Mouse (Mus musculus) hindbrain, embryonic 16.5 days (tissue): ENCODE data around the gene Scn11a. TPM values are rescaled to one million over a fixed set of nuclear protein-coding genes. Genes with fewer than 3 reads are reported as not detected.
A peak's percentile ranks its signal among the peaks of the same experiment; 100 is the strongest.

Experiments
- ATAC-seq: fragments of 200-750 bp; cut with Nextera tagmentation; 2 replicates; pipeline ENCODE4 v1.8.0; 2017; ENCODE audit warnings: moderate TSS enrichment, moderate library complexity
- H3K27ac ChIP-seq: fragments of 300-500 bp; sonication (generic); 2 replicates; pipeline ENCODE4 v1.5.1; 2014; ENCODE audit warnings: low read depth, mild to moderate bottlenecking, control low read depth, low read length, moderate library complexity
- H3K27me3 ChIP-seq: fragments of 300-500 bp; sonication (generic); replicated peaks from 2 replicates; pipeline ENCODE4 v1.6.1; 2014; ENCODE audit warnings: low read length; ENCODE audit not compliant: control insufficient read depth, insufficient read depth
- H3K36me3 ChIP-seq: fragments of 300-500 bp; sonication (generic); 2 replicates; pipeline ENCODE4 v1.6.1; 2014; ENCODE audit warnings: mild to moderate bottlenecking, low read length, moderate library complexity, mixed read lengths; ENCODE audit not compliant: control insufficient read depth, insufficient read depth
- H3K4me1 ChIP-seq: fragments of 300-500 bp; sonication (generic); 2 replicates; pipeline ENCODE4 v1.6.1; 2014; ENCODE audit warnings: low read depth, low read length; ENCODE audit not compliant: control insufficient read depth, insufficient read depth
- H3K4me2 ChIP-seq: fragments of 300-500 bp; sonication (generic); 2 replicates; pipeline ENCODE4 v1.6.1; 2014; ENCODE audit warnings: mild to moderate bottlenecking, low read length, control low read depth, moderate library complexity
- H3K4me3 ChIP-seq: fragments of 300-500 bp; sonication (generic); 2 replicates; pipeline ENCODE4 v1.5.1; 2014; ENCODE audit warnings: mild to moderate bottlenecking, low read length, control low read depth, moderate library complexity
- H3K9ac ChIP-seq: fragments of 300-500 bp; sonication (generic); 2 replicates; pipeline ENCODE4 v1.6.1; 2014; ENCODE audit warnings: low read depth, mild to moderate bottlenecking, control low read depth, low read length, moderate library complexity
- H3K9me3 ChIP-seq: fragments of 300-500 bp; sonication (generic); 2 replicates; pipeline ENCODE4 v1.6.1; 2014; ENCODE audit warnings: mild to moderate bottlenecking, low read length, moderate library complexity; ENCODE audit not compliant: control insufficient read depth
- WGBS: fragments of 180-500 bp; shearing (Covaris S2); extraction: QIAGEN DNeasy Blood & Tissue Kit; methylation state at CpG from one replicate; pipeline ENCODE4 v1.1.7; 2014; 5-methylcytosine and 5-hydroxymethylcytosine counted together
- polyA plus RNA-seq: library from polyadenylated mRNA; unstranded; fragments of >200 nt; fragmentation: Nextera tagmentation; extraction: Ambion mirVana; gene quantifications from 2 replicates; pipeline ENCODE4 v1.2.1, GENCODE M21; 2015

The Scn11a gene
- polyA plus RNA-seq, 1 experiment from 2014 or later, result 0.35 TPM

GRCm38 (mm10) chr9:119768585-119768984, 56.7 kb downstream of the Scn11a start:
- Histone ChIP-seq H3K9ac (no peak overlapping the region), H3K9me3 (no peaks in the 10 kb centered on the region), H3K4me1 (no peaks in the 10 kb centered on the region), H3K4me2 (no peak overlapping the region), H3K36me3 (no peaks in the 10 kb centered on the region), H3K27me3 (no peaks in the 10 kb centered on the region), H3K27ac (no peak overlapping the region), H3K4me3 (no peak overlapping the region)
- no peak for ATAC-seq
- WGBS, result 43% methylated on average over 7 of the region's 7 CpGs

- Histone ChIP-seq H3K9me3 (no peaks in the 10 kb centered on the region), H3K27ac (no peak overlapping the region), H3K4me2 (no peak overlapping the region), H3K4me1 (no peaks in the 10 kb centered on the region), H3K9ac (no peak overlapping the region), H3K27me3 (no peaks in the 10 kb centered on the region), H3K36me3 (no peaks in the 10 kb centered on the region), H3K4me3 (no peak overlapping the region)
- no peak for ATAC-seq
- WGBS, result 91% methylated on average over 3 of the region's 3 CpGs
Observed at GRCm38 (mm10) chr9:119760226-119760625, 65.0 kb downstream of the Scn11a start.

- 75% methylated on average over 1 of the region's 1 CpGs for WGBS
- Histone ChIP-seq H3K4me3 (no peak overlapping the region), H3K9me3 (no peaks in the 10 kb centered on the region)
Observed at GRCm38 (mm10) chr9:119759457-119759856, 65.8 kb downstream of the Scn11a start.

GRCm38 (mm10) chr9:119751507-119751906, 73.7 kb downstream of the Scn11a start:
- 0 out of 2 replicates have a peak, but pooled peaks have one; percentile 61 for ATAC-seq
- H3K36me3 ChIP-seq, result no peaks in the 10 kb centered on the region
- WGBS, result 17% methylated on average over 5 of the region's 5 CpGs

More at GRCm38 (mm10) chr9:119759457-119759856, 65.8 kb downstream of the Scn11a start:
- no peak for ATAC-seq
- Histone ChIP-seq H3K27ac (no peak overlapping the region), H3K27me3 (no peaks in the 10 kb centered on the region), H3K4me1 (no peaks in the 10 kb centered on the region), H3K9ac (no peak overlapping the region), H3K36me3 (no peaks in the 10 kb centered on the region), H3K4me2 (no peak overlapping the region)

GRCm38 (mm10) chr9:119749112-119749511, 76.1 kb downstream of the Scn11a start:
- no peak overlapping the region for H3K27ac ChIP-seq
- no peaks in the 10 kb centered on the region for H3K36me3 ChIP-seq
- H3K9me3 ChIP-seq, result peaks cover 5% of the 10 kb centered on the region; the same call in 1 of the 2 replicates
- H3K4me2 ChIP-seq, result no peak overlapping the region
- no peaks in the 10 kb centered on the region for H3K4me1 ChIP-seq
- ATAC-seq, result no peak
- H3K27me3 ChIP-seq, result no peaks in the 10 kb centered on the region
- no peak overlapping the region for H3K9ac ChIP-seq
- 83% methylated on average over 9 of the region's 9 CpGs for WGBS
- H3K4me3 ChIP-seq, result no peak overlapping the region

More at GRCm38 (mm10) chr9:119751507-119751906, 73.7 kb downstream of the Scn11a start:
- Histone ChIP-seq H3K9me3 (peaks cover 5% of the 10 kb centered on the region; the same call in 1 of the 2 replicates), H3K27ac (no peak overlapping the region), H3K27me3 (no peaks in the 10 kb centered on the region), H3K4me1 (no peaks in the 10 kb centered on the region), H3K4me2 (no peak overlapping the region), H3K4me3 (no peak overlapping the region), H3K9ac (no peak overlapping the region)

GRCm38 (mm10) chr9:119743900-119744299, 81.4 kb downstream of the Scn11a start:
- Histone ChIP-seq H3K9ac (no peak overlapping the region), H3K36me3 (no peaks in the 10 kb centered on the region), H3K27ac (no peak overlapping the region), H3K4me3 (no peak overlapping the region), H3K9me3 (peaks cover 5% of the 10 kb centered on the region; the same call in 1 of the 2 replicates), H3K27me3 (no peaks in the 10 kb centered on the region), H3K4me2 (no peak overlapping the region), H3K4me1 (no peaks in the 10 kb centered on the region)
- ATAC-seq, result no peak
- 80% methylated on average over 4 of the region's 4 CpGs for WGBS

- ATAC-seq, result no peak
- Histone ChIP-seq H3K9ac (no peak overlapping the region), H3K4me1 (no peaks in the 10 kb centered on the region), H3K27me3 (no peaks in the 10 kb centered on the region), H3K27ac (no peak overlapping the region), H3K36me3 (no peaks in the 10 kb centered on the region), H3K4me2 (no peak overlapping the region), H3K4me3 (no peak overlapping the region), H3K9me3 (peaks cover 5% of the 10 kb centered on the region; the same call in 1 of the 2 replicates)
- 77% methylated on average over 3 of the region's 3 CpGs for WGBS
Observed at GRCm38 (mm10) chr9:119743312-119743711, 81.9 kb downstream of the Scn11a start.

GRCm38 (mm10) chr9:119741101-119741786, 84.0 kb downstream of the Scn11a start:
- no peaks in the 10 kb centered on the region for H3K36me3 ChIP-seq
- no peak overlapping the region for H3K4me3 ChIP-seq
- no peaks in the 10 kb centered on the region for H3K27me3 ChIP-seq
- no peaks in the 10 kb centered on the region for H3K4me1 ChIP-seq
- ATAC-seq, result no peak
- no peak overlapping the region for H3K27ac ChIP-seq
- H3K9me3 ChIP-seq, result no peaks in the 10 kb centered on the region
- H3K9ac ChIP-seq, result no peak overlapping the region
- WGBS, result 60% methylated on average over 5 of the region's 5 CpGs
- H3K4me2 ChIP-seq, result no peak overlapping the region

GRCm38 (mm10) chr9:119728412-119729097, 96.7 kb downstream of the Scn11a start:
- no peaks in the 10 kb centered on the region for H3K9me3 ChIP-seq
- WGBS, result 90% methylated on average over 11 of the region's 11 CpGs
- H3K27me3 ChIP-seq, result no peaks in the 10 kb centered on the region
- ATAC-seq, result no peak
- H3K4me1 ChIP-seq, result peaks cover 2% of the 10 kb centered on the region; the same call in 1 of the 2 replicates
- no peak overlapping the region for H3K27ac ChIP-seq
- no peak overlapping the region for H3K4me2 ChIP-seq
- no peaks in the 10 kb centered on the region for H3K36me3 ChIP-seq
- no peak overlapping the region for H3K4me3 ChIP-seq
- no peak overlapping the region for H3K9ac ChIP-seq
